Mouse (Mus musculus): Measurements from ENCODE around the gene Fgf9. TPM values are rescaled to one million over a fixed set of nuclear protein-coding genes. Genes with fewer than 3 reads are reported as not detected.

Fgf9 gene
- total RNA-seq, 2 experiments from 2014 or later: 15.5 to 18.6 TPM

Other genes with a start within 250 kb of the Fgf9 start
- gene Ska3, start 244.4 kb upstream of the Fgf9 start, total RNA-seq (2021): under 1 TPM; 0.63 to 0.81 TPM
- gene Mrpl57, start 244.3 kb upstream of the Fgf9 start, total RNA-seq (2021): 10 to 100 TPM; 89.6 to 90.0 TPM
- 10 to 100 TPM; 33.1 to 35.5 TPM for gene Zdhhc20, start 180.3 kb upstream of the Fgf9 start, total RNA-seq (2021)
- gene Micu2, start 71.3 kb upstream of the Fgf9 start, total RNA-seq (2021): 10 to 100 TPM; 19.1 to 20.4 TPM